Mouse (Mus musculus) CD4-positive helper T cell, adult 2 months (primary cell): ENCODE data around the gene Gm49630.
"Not testable (repeated sequence)": the region's sequence is repeated elsewhere in the genome, so short reads cannot be mapped to it uniquely, and the experiment has no call there.

ENCODE experiments used
- DNase-seq: peaks from one replicate; pipeline ENCODE4 v3.0.0-alpha.2; 2012; ENCODE audit warnings: low read depth, missing footprints, low spot score

Gene Gm49630

GRCm38 (mm10) chr17:7369401-7369800 lies 2.4 kb downstream of the Gm49630 start:
- not testable (repeated sequence) for DNase-seq

- not testable (repeated sequence) for DNase-seq
Measured at GRCm38 (mm10) chr17:7366676-7367374, 5.0 kb downstream of the Gm49630 start.

- DNase-seq, result not testable (repeated sequence)
Measured at GRCm38 (mm10) chr17:7366265-7366664, 5.5 kb downstream of the Gm49630 start.

- not testable (repeated sequence) for DNase-seq
Measured at GRCm38 (mm10) chr17:7365615-7366014, 6.2 kb downstream of the Gm49630 start.

- DNase-seq, result not testable (repeated sequence)
Measured at GRCm38 (mm10) chr17:7360749-7361465, 10.9 kb downstream of the Gm49630 start.

GRCm38 (mm10) chr17:7359806-7360205 lies 12.0 kb downstream of the Gm49630 start:
- DNase-seq, result not testable (repeated sequence)

- not testable (repeated sequence) for DNase-seq
Measured at GRCm38 (mm10) chr17:7352596-7352995, 19.2 kb downstream of the Gm49630 start, which contains the start of gene Ttll2. Gene Ttll2 (minus strand): TSS chr17:7352696.

GRCm38 (mm10) chr17:7348765-7349164 lies 23.0 kb downstream of the Gm49630 start:
- DNase-seq, result not testable (repeated sequence)

- DNase-seq, result not testable (repeated sequence)
Measured at GRCm38 (mm10) chr17:7337381-7337780, 34.4 kb downstream of the Gm49630 start.

- not testable (repeated sequence) for DNase-seq
Measured at GRCm38 (mm10) chr17:7332745-7333144, 39.0 kb downstream of the Gm49630 start.

GRCm38 (mm10) chr17:7326415-7326814 lies 45.4 kb downstream of the Gm49630 start:
- not testable (repeated sequence) for DNase-seq

- not testable (repeated sequence) for DNase-seq
Measured at GRCm38 (mm10) chr17:7324346-7324745, 47.4 kb downstream of the Gm49630 start, which contains the start of gene Tcp10a. Gene Tcp10a (plus strand): TSS chr17:7324646.

GRCm38 (mm10) chr17:7319789-7320188 lies 52.0 kb downstream of the Gm49630 start:
- DNase-seq, result not testable (repeated sequence)

- DNase-seq, result not testable (repeated sequence)
Measured at GRCm38 (mm10) chr17:7315693-7316382, 55.9 kb downstream of the Gm49630 start.

GRCm38 (mm10) chr17:7306278-7307196 lies 65.2 kb downstream of the Gm49630 start:
- DNase-seq, result not testable (repeated sequence)
